Mouse (Mus musculus) A20 (cell line): ENCODE results near the gene Nfix.

Experiments used
- DNase-seq: peaks from one replicate; pipeline ENCODE4 v3.0.0-alpha.2; 2011; ENCODE audit warnings: low read depth, low spot score

The Nfix gene

DNA sequence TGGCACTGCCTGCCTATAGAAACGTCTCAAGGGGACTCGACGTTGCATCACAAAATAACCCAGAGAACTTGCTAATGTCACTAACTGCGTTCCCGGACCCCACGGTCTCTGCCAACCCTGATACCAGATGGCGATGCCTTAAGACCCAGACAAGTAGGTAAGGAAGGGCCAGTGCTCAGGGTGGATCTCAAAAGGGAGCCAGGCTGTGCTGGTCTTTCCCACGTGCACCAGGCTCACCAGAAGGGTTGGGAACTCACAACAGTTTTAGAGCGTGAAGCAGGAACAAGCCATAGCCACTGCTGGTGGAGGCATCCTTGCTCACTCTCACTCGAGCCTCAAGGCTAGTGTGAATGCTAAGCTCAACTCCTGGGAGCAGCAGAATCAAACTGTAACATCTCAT lies 32.9 kb downstream of the Nfix start:
- no peak for DNase-seq

DNA sequence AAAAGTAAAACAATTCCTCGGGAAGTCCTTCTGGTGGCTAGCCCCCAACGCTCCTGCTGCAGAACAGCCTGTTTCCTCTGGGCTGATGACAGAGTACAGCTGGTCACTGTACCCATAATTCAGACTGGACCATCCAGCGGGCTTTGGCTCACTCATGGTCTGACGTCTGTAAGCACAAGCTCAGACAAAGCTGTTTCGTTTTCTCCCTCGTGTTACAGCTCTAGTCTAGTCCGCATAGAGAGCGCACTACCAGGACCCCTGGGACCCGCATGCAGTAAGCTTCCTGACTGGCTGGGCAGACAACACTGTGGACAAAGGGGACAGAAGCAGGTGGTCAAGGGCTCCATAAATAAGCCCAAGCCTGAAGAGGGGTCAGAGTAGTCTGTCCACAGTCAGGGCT lies 33.7 kb downstream of the Nfix start:
- DNase-seq = no peak

GRCm38 (mm10) chr8:84765629-84766028 lies 34.5 kb downstream of the Nfix start:
- no peak for DNase-seq

DNA sequence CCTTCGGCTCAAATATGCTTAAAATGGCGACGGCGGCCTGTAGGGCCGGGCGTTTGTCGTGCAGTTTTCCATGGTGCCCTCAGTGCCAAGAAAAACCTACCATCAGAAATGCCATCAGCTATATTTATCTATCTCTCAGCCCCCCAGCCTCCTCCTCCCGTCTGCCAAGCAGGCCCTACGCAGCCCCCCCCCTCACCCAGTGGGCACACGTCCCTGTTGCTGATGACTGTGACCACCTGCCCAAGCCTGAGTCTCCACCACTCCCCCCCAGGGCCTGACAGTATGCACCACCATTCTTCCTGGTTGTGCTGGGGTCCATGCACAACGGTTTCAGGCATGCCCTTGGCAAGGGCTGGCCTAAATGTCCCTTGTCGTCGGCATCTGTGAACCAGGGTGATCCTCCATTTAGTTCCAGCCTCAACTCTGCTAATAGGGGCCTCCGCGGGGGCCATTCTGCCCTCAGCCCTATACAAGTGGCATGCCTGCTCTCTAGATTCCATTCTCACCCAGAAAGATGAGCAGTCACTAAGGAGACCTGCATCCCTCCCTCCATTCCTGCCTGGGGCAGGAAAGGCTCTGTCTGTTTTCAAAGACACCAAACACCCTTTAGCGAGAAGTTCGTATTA lies 35.2 kb downstream of the Nfix start:
- DNase-seq = no peak

DNA sequence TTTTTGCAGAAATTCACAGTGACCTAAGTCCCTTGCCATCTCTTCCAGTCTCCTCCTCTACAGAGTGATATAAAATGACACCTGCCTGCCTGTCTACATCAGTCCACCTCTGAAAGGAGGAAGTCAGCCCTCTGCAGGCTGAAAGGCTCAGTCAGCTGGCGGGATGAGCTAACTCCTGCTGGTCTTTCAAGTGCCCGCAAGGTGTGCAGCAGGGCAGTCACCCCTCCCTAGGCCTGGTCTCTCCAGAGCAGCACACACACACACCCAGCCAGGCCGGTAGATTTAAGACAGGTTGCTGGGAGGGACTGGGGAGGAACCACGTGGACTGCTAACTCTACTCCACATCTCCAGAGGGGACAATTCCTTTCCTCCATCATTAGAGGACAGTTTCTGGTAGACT lies 36.0 kb downstream of the Nfix start:
- peak; percentile 29 for DNase-seq

DNA sequence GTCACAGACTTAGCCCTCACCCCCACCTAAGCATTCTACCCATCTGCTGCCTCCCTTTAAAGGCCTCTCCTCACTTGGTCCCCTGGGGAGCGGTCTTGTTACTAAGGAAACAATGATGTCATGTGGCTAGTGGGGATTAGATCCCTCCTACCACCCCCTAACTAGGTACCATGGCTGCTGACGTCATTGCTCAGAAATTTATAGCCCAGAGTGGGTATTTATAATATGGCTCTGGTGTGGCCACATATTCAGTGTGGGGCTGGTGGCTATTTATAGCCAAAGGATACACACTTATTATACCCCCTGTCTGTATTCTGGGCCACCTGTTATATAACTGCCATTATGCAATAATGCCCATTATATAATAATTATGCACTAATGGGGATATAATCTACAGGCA lies 39.2 kb downstream of the Nfix start:
- no peak for DNase-seq

- no peak for DNase-seq
These were observed 39.7 kb downstream of the Nfix start for GRCm38 (mm10) chr8:84760405-84760805.

- no peak for DNase-seq
These were observed 40.4 kb downstream of the Nfix start for GRCm38 (mm10) chr8:84759718-84760117.

DNA sequence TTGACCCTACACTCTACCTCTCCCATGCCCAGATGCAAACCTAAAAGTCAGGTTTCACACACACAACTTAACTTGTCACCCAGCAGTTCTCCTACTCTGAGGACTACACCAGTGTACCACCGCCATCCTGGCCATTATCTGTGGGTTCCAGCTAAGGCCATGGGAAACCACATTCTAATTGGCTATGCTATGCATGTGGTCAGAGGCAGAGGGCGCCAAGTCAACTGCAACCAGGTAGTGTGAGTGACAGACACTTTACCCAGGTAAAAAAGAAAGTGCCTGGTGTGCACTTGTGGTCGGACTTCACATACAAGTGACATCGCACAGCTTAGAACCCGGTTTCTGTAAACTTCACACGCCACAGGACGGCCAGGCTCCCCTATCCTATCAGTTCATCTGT lies 41.0 kb downstream of the Nfix start:
- DNase-seq = peak; percentile 27

DNA sequence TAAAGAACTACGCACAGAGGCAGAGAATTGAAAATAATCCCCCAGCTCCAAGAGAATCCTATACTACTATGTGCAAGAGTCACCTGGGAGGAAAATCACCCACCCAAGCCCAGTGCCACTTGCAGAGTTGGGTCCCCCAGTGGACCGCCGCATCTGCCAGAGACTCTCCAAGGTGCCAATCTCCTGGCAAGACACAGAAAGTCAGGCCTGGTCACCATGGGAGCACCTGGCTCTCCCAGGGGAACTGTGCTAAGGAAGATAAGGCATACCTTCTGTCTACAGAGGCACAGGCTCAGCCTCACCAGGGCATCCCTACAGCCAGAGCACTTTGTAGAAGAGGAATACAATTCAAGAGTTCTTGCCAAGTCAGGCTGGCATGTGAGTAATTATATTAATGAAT lies 41.8 kb downstream of the Nfix start:
- DNase-seq = no peak

GRCm38 (mm10) chr8:84757501-84757900 lies 42.6 kb downstream of the Nfix start:
- DNase-seq = no peak

DNA sequence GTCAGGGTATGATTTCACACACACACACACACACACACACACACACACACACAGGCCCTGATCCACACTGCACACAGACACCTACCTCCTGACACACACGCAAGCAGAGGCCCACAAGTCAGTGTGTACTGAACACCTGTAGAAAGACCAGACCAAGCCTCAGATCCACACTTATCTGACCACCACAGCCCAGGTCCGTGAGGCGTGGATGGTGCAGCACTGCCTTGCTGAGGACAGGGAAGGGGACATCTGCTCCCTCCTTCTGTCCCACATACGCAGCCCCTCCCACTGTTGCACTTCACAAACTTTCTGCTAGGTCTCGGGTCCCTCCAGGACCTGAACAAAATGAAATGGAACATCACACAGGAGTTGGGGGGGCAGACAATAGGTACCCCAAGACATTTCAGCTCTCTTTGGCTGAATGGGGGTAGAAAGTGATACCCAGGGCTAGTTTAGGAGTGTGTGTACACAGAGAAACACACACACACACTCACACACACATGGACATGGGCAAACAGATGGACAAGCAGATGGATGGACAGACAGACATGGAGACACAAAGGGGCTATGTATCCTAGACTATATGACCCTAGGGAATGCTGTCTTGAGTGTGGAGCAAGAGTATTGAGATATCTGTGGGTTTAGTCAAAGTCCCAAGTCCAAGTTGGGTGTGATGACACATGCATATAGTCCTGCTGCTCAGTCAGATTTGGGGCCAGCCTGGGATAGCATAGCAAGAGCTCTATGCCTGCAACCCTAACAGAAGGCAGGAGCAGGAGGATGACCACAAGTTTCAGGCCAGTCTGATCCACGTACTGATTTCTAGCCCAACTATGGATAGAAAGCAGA lies 47.2 kb downstream of the Nfix start:
- DNase-seq = no peak

GRCm38 (mm10) chr8:84749519-84749918 lies 50.6 kb downstream of the Nfix start:
- no peak for DNase-seq

DNA sequence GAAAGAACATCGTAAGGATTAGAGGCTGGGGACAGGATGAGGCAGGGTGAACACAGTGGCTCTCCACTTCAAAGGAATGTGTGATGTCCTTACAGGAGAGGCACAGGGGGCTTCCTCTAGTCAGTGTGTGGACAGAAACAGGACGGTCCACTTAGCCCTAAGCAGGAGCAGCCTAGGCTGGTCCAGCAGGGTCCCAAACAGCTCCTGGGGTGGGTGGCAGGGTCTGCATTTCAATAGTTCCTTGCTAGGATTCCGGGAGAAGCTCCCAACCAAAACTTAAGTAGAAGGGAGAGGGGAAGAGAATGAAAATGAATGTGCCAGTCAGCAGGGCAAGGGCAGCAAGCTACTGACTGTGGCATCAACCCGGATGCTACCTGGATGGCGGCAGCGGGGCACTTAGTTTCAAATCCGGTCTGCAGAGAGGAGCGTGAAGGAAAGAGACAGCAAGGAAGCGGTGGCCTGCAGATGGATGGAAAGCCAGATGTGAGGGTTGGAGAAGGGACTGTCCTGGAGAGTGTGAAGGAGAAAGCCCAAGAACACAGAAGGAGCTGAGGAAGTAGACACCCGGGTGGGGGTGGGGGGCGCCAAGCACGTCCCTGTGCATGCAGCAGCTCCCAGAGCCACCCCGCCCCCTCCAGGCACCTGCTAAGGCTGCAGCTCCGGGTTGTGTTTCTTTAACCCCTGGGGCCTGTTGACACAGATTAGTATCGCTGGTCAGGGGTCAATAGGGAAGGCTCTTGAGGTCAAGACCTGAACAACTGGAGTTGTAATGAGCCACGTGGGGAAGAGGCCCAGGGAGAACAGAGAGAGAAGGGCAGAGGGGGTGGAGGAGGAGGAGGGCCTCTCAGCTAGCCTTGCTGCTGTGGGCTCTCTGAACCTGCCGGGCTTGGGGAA lies 54.9 kb downstream of the Nfix start:
- no peak for DNase-seq

GRCm38 (mm10) chr8:84743517-84744420 lies 56.4 kb downstream of the Nfix start:
- no peak for DNase-seq

- DNase-seq = no peak
These were observed 57.1 kb downstream of the Nfix start for GRCm38 (mm10) chr8:84743054-84743415.

DNA sequence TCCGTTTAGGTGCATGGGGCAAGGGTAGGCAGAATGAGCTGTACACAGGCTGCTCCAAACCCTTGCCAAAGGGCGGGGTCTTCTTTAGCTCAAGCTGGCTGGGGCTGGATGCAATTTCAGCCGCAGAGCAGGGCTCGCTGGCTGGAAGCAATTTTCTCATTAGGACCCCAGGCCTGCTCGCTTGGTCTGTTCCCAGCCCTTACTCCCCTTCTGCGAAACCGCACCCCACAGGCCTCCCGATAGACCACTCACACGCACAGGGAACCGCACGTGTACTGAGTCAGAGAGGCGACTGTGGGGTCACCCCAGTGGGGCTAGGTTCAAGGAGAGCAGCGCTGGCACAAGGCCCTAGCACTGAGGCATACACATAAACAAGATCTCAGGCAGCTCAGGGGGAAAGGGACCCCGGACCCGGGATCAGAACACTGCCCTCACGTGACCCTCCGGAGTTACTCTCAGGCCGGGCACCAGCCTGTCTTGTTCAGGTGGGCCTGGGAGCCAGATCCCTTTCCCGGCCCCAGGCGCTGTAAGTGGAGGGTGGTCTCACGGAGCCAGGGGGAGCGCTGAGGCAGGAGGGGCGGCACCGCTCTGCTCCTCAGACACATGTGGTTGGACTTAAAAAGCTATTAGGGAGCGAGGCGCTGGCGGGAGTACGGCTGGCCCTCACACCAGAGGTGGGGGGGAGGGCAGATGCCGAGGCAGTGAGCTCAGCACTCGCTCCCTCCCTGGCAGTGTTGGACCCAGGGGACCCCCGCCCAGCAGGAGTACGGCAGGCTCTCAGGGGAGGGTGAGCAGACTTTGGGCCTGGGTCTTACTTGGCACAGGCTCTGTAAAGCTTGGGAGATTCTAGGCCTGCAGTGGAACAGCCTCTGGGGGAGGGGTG lies 57.7 kb downstream of the Nfix start:
- DNase-seq = no peak

GRCm38 (mm10) chr8:84740895-84741843 lies 59.0 kb downstream of the Nfix start:
- DNase-seq = no peak

- no peak for DNase-seq
These were observed 60.8 kb downstream of the Nfix start for GRCm38 (mm10) chr8:84739401-84739742.
